Mouse (Mus musculus): ENCODE results near the gene Map3k3. TPM values are rescaled to one million over a fixed set of nuclear protein-coding genes. Genes with fewer than 3 reads are reported as not detected.

The Map3k3 gene
- 20.7 and 25.8 TPM in 2 replicates for polyA plus RNA-seq (2014; fragmentation: Nextera tagmentation; extraction: Ambion mirVana)

DNA sequence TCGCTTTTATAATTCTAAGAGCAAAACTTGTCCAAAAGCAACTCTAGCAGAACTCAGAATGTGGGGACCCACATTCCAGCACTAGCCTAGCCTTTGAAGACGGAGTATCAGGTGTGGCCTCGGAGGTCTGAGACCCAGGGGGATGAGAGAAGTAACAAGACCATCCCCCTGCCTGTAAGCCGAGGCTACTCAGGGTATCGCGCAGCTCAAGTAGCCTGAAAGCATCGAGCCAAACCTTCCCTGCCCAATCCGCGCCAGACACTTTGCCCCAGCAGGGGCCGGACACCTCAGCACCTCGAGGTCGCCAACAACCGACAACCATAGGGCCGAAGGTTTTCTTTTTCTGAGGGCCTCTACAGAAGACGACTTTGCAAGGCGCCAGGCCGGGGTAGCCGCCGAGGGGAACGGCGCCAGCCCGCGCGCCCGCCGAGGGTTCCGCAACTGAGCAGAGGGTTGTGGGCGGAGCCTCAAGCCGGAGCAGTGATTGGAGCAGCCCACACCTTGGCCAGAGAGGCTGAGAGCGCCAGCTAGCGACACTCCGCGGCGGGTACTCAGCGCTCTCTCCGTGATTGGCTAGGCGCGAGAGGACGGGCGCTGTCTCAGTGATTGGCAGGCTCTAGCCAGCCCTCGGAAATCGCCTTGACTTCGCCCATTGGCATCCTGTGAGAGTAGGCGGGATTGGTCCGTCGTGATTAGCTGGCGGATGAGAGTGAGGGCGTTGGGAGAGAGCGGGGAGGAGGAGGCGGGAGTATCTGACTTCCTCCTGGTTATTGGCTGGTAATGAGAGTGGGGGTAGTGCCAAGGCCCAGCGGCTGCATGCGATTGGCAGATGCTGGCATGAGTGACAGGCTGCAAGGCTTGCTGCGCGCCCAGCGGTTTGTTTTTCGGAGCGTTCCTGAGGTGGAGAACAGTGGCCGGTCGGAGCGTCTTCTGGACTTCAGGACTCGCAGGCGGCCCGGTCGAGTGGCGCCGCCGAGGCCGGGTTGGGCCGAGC lies at the start of gene Map3k3:
Gene Map3k3 (plus strand): TSS at position 906 of the 994 bp plus-strand sequence.
- Histone ChIP-seq H3K9ac (replicated peaks; ENCODE audit: low read depth, low read length) (peak within 1 kb of the TSS; percentile 88), H3K27me3 (ENCODE audit: control insufficient read depth, insufficient read depth, low read length) (no peaks in the 10 kb centered on the region)
- peak; percentile 99 for ATAC-seq (ENCODE audit: insufficient number of reproducible peaks, insufficient read depth, low FRiP score, low read depth)

GRCm38 (mm10) chr11:106034986-106035385 lies 49.4 kb upstream of the Map3k3 start:
- Histone ChIP-seq H3K27ac (ENCODE audit: low read length) (no peak overlapping the region), H3K9ac (replicated peaks; ENCODE audit: low read depth, low read length) (no peak overlapping the region), H3K4me3 (ENCODE audit: low read depth, low read length) (no peak overlapping the region), H3K9me3 (ENCODE audit: control insufficient read depth, low read depth, low read length) (no peaks in the 10 kb centered on the region), H3K4me2 (replicated peaks; ENCODE audit: low read depth, low read length) (no peak overlapping the region), H3K27me3 (ENCODE audit: control insufficient read depth, insufficient read depth, low read length) (no peaks in the 10 kb centered on the region), H3K4me1 (ENCODE audit: control insufficient read depth, insufficient read depth, low read length) (peaks cover 11% of the 10 kb centered on the region; the same call in 1 of the 2 replicates), H3K36me3 (ENCODE audit: control insufficient read depth, insufficient read depth, low read length) (no peaks in the 10 kb centered on the region)
- 84% methylated on average over 9 of the region's 9 CpGs for WGBS
- ATAC-seq (ENCODE audit: insufficient number of reproducible peaks, insufficient read depth, low FRiP score, low read depth): no peak

More for the DNA sequence above, at the start of gene Map3k3:
- peak within 1 kb of the TSS; percentile 98 for H3K27ac ChIP-seq (ENCODE audit: low read length)
- peaks cover 9% of the 10 kb centered on the region; the same call in 1 of the 2 replicates for H3K4me1 ChIP-seq (ENCODE audit: control insufficient read depth, insufficient read depth, low read length)
- H3K4me2 ChIP-seq (replicated peaks; ENCODE audit: low read depth, low read length): peak within 1 kb of the TSS; percentile 64
- H3K36me3 ChIP-seq (ENCODE audit: control insufficient read depth, insufficient read depth, low read length): no peaks in the 10 kb centered on the region
- H3K9me3 ChIP-seq (ENCODE audit: control insufficient read depth, low read depth, low read length): no peaks in the 10 kb centered on the region
- 1% methylated on average over 69 of the region's 69 CpGs for WGBS
- H3K4me3 ChIP-seq (ENCODE audit: low read depth, low read length): peak within 1 kb of the TSS; percentile 89

GRCm38 (mm10) chr11:106036548-106037417 lies 47.6 kb upstream of the Map3k3 start, which contains the start of gene Dcaf7:
TSS of gene Dcaf7 (plus strand) at chr11:106036872.
- peak within 1 kb of the TSS; percentile 81 for H3K4me2 ChIP-seq (replicated peaks; ENCODE audit: low read depth, low read length)
- no peaks in the 10 kb centered on the region for H3K27me3 ChIP-seq (ENCODE audit: control insufficient read depth, insufficient read depth, low read length)
- peak within 1 kb of the TSS; percentile 89 for H3K4me3 ChIP-seq (ENCODE audit: low read depth, low read length)
- H3K27ac ChIP-seq (ENCODE audit: low read length): peak within 1 kb of the TSS; percentile 88
- H3K9ac ChIP-seq (replicated peaks; ENCODE audit: low read depth, low read length): peak within 1 kb of the TSS; percentile 79
- ATAC-seq (ENCODE audit: insufficient number of reproducible peaks, insufficient read depth, low FRiP score, low read depth): peak; percentile 99
- no peaks in the 10 kb centered on the region for H3K36me3 ChIP-seq (ENCODE audit: control insufficient read depth, insufficient read depth, low read length)
- whole genome bisulfite sequencing: under 1% methylated on average over 66 of the region's 66 CpGs
- peaks cover 11% of the 10 kb centered on the region; the same call in 1 of the 2 replicates for H3K4me1 ChIP-seq (ENCODE audit: control insufficient read depth, insufficient read depth, low read length)
- no peaks in the 10 kb centered on the region for H3K9me3 ChIP-seq (ENCODE audit: control insufficient read depth, low read depth, low read length)

DNA sequence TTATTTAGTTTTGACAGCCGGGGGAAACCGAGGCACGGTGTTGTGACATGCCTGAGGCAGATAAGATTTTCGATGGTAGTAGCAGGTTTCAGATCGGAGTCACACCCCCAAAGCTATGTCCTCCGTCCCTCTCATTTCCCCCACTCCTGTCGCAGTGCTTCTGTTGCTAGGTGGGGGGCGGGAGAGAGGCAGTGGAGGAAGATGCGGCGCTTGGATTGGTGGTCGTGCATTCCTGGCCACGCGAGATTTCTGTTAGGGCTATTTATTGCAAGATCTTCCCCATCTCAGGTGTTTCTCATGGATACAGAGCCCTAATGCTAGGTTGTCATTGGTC lies 47.0 kb upstream of the Map3k3 start:
- H3K27ac ChIP-seq (ENCODE audit: low read length): peak overlapping the region; percentile 88
- peaks cover 11% of the 10 kb centered on the region; the same call in 1 of the 2 replicates for H3K4me1 ChIP-seq (ENCODE audit: control insufficient read depth, insufficient read depth, low read length)
- no peaks in the 10 kb centered on the region for H3K27me3 ChIP-seq (ENCODE audit: control insufficient read depth, insufficient read depth, low read length)
- H3K9me3 ChIP-seq (ENCODE audit: control insufficient read depth, low read depth, low read length): no peaks in the 10 kb centered on the region
- H3K9ac ChIP-seq (replicated peaks; ENCODE audit: low read depth, low read length): peak overlapping the region; percentile 79
- peak; percentile 8; the same call in 1 of the 2 replicates for ATAC-seq (ENCODE audit: insufficient number of reproducible peaks, insufficient read depth, low FRiP score, low read depth)
- H3K4me3 ChIP-seq (ENCODE audit: low read depth, low read length): peak overlapping the region; percentile 89
- H3K4me2 ChIP-seq (replicated peaks; ENCODE audit: low read depth, low read length): peak overlapping the region; percentile 81
- 0% methylated on average over 13 of the region's 13 CpGs for WGBS
- H3K36me3 ChIP-seq (ENCODE audit: control insufficient read depth, insufficient read depth, low read length): no peaks in the 10 kb centered on the region

DNA sequence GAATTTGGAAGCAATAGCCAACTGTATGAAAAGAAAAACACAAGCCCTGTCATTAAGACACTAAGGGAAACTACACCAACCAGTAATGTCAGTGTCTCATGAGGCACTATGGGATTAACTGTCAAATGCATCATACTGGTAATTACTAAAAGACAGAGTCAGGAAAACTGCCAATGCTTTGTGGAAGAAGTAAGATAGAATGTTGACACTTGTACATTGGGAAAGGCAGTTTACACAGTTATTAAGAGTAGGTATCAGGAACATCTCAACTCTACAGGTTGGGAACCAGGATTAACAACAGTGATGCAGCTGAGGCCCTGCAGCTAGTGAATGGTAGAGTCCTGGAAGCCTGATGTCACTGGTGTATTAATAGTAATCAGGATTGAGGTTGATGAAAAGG lies 40.1 kb upstream of the Map3k3 start:
- Histone ChIP-seq H3K4me1 (ENCODE audit: control insufficient read depth, insufficient read depth, low read length) (no peaks in the 10 kb centered on the region), H3K36me3 (ENCODE audit: control insufficient read depth, insufficient read depth, low read length) (peaks cover 20% of the 10 kb centered on the region), H3K4me2 (replicated peaks; ENCODE audit: low read depth, low read length) (no peak overlapping the region), H3K27ac (ENCODE audit: low read length) (no peak overlapping the region), H3K9me3 (ENCODE audit: control insufficient read depth, low read depth, low read length) (no peaks in the 10 kb centered on the region), H3K27me3 (ENCODE audit: control insufficient read depth, insufficient read depth, low read length) (no peaks in the 10 kb centered on the region), H3K4me3 (ENCODE audit: low read depth, low read length) (no peak overlapping the region), H3K9ac (replicated peaks; ENCODE audit: low read depth, low read length) (no peak overlapping the region)
- no peak for ATAC-seq (ENCODE audit: insufficient number of reproducible peaks, insufficient read depth, low FRiP score, low read depth)

DNA sequence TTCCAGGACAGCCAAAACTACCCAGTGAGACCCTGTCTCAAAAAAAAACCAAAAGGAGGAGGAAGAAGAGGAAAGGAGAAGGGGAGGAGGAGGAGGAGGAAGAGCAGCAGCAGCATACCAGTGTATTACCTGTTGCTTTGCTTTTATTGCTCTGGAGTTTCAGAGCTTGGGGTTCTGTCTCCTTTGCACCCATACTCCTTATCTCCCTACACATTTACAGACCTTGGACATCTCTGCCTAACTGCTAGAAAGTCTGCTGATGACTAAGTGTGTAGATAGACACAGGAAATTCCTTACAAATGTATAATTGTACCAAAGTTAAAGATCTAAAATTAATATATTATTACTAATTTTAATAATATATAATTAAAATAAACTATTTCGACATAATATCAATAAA lies 39.2 kb upstream of the Map3k3 start:
- Histone ChIP-seq H3K9ac (replicated peaks; ENCODE audit: low read depth, low read length) (no peak overlapping the region), H3K4me3 (ENCODE audit: low read depth, low read length) (no peak overlapping the region), H3K27me3 (ENCODE audit: control insufficient read depth, insufficient read depth, low read length) (no peaks in the 10 kb centered on the region), H3K27ac (ENCODE audit: low read length) (no peak overlapping the region), H3K9me3 (ENCODE audit: control insufficient read depth, low read depth, low read length) (no peaks in the 10 kb centered on the region), H3K4me1 (ENCODE audit: control insufficient read depth, insufficient read depth, low read length) (no peaks in the 10 kb centered on the region), H3K4me2 (replicated peaks; ENCODE audit: low read depth, low read length) (no peak overlapping the region), H3K36me3 (ENCODE audit: control insufficient read depth, insufficient read depth, low read length) (peaks cover 27% of the 10 kb centered on the region)
- no peak for ATAC-seq (ENCODE audit: insufficient number of reproducible peaks, insufficient read depth, low FRiP score, low read depth)
- WGBS: 85% methylated on average over 1 of the region's 1 CpGs

GRCm38 (mm10) chr11:106045780-106046179 lies 38.6 kb upstream of the Map3k3 start:
- no peak overlapping the region for H3K4me2 ChIP-seq (replicated peaks; ENCODE audit: low read depth, low read length)
- no peak overlapping the region for H3K9ac ChIP-seq (replicated peaks; ENCODE audit: low read depth, low read length)
- no peak for ATAC-seq (ENCODE audit: insufficient number of reproducible peaks, insufficient read depth, low FRiP score, low read depth)
- no peaks in the 10 kb centered on the region for H3K4me1 ChIP-seq (ENCODE audit: control insufficient read depth, insufficient read depth, low read length)
- 97% methylated on average over 3 of the region's 3 CpGs for WGBS
- no peaks in the 10 kb centered on the region for H3K27me3 ChIP-seq (ENCODE audit: control insufficient read depth, insufficient read depth, low read length)
- no peak overlapping the region for H3K4me3 ChIP-seq (ENCODE audit: low read depth, low read length)
- H3K36me3 ChIP-seq (ENCODE audit: control insufficient read depth, insufficient read depth, low read length): peaks cover 29% of the 10 kb centered on the region
- H3K27ac ChIP-seq (ENCODE audit: low read length): no peak overlapping the region
- no peaks in the 10 kb centered on the region for H3K9me3 ChIP-seq (ENCODE audit: control insufficient read depth, low read depth, low read length)

GRCm38 (mm10) chr11:106046584-106046983 lies 37.8 kb upstream of the Map3k3 start:
- 84% methylated on average over 9 of the region's 9 CpGs for WGBS
- H3K4me1 ChIP-seq (ENCODE audit: control insufficient read depth, insufficient read depth, low read length): no peaks in the 10 kb centered on the region
- H3K27ac ChIP-seq (ENCODE audit: low read length): no peak overlapping the region
- no peak for ATAC-seq (ENCODE audit: insufficient number of reproducible peaks, insufficient read depth, low FRiP score, low read depth)
- no peak overlapping the region for H3K4me2 ChIP-seq (replicated peaks; ENCODE audit: low read depth, low read length)
- no peaks in the 10 kb centered on the region for H3K9me3 ChIP-seq (ENCODE audit: control insufficient read depth, low read depth, low read length)
- H3K36me3 ChIP-seq (ENCODE audit: control insufficient read depth, insufficient read depth, low read length): peaks cover 37% of the 10 kb centered on the region
- no peak overlapping the region for H3K9ac ChIP-seq (replicated peaks; ENCODE audit: low read depth, low read length)
- H3K4me3 ChIP-seq (ENCODE audit: low read depth, low read length): no peak overlapping the region
- H3K27me3 ChIP-seq (ENCODE audit: control insufficient read depth, insufficient read depth, low read length): no peaks in the 10 kb centered on the region
